ENCODE assay signal across 9 mouse cellular contexts in the genomic region with DNA sequence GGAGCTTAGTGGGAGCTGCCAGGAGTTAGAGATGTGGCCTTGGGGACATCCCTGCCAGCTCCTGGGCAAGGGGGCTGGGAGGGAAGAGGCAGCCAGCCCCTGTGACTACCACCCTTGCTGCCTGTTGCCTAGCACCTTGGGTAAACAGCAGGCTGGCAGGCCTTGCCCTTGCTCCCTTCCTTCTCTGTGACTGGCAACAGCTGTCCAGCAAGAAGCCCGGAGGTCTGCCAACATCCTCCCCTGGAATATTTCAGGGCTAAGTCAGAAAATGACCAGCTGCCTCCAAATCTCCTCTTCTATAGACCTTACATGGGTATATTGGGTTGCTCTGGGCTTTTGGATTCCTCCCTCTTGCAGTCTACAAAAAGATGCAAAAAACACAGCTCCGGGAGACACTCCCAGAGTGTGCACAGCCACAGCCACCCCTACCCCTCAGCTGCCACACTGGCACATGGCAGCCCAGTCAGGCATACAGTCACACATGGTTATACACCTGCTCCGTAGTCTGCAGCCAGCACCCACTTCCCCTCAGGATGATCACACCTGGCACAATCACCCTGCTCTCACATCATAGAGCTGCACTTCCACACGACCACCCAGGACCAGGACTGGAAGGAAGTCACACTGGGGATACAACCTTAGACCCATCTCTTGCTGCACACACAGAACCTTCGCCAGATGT. TPM values are rescaled to one million over a fixed set of nuclear protein-coding genes. Genes with fewer than 3 reads are reported as not detected.
A peak's percentile ranks its signal among the peaks of the same experiment; 100 is the strongest.
DNase-seq lines count a peak whose midpoint lies in the region; ATAC-seq and TF ChIP-seq lines count a peak whose summit lies in the region.
"Had no signal": no experiment of that assay in that cellular context is flagged by ENCODE, and none has a peak within 500 bp of the region (broad histone marks: within the 10 kb centered on the region; RNA-seq: fewer than 3 reads in every experiment).

No protein-coding gene starts in this region.

- DNase-seq in kidney, adult 9 months = no peak
- DNase-seq in forebrain, postnatal 0 days = no peak
- no peak for DNase-seq in hindbrain, postnatal 0 days (ENCODE audit: low spot score)
- DNase-seq in frontal cortex, postnatal 25 days (ENCODE audit: low spot score in 2 of 2) = no peak
- DNase-seq in spleen, adult 18-20 months = no peak

- 0 out of 2 replicates have a peak overlapping the region, but pooled peaks have one; percentile 3 for H3K27ac ChIP-seq in kidney, embryonic 16.5 days (ENCODE audit: low read length)
- no peak overlapping the region for H3K27ac ChIP-seq in forebrain, postnatal 0 days (ENCODE audit: low read depth, low read length)
- H3K27ac ChIP-seq in hindbrain, postnatal 0 days = no peak overlapping the region
- 0 out of 2 replicates have a peak overlapping the region, but pooled peaks have one; percentile 23 for H3K27ac ChIP-seq in neural tube, embryonic 15.5 days (replicated peaks)

- peak overlapping the region; percentile 99 for H3K4me2 ChIP-seq in kidney, embryonic 16.5 days (replicated peaks; ENCODE audit: low read depth, low read length)
- H3K4me2 ChIP-seq in forebrain, postnatal 0 days (ENCODE audit: low read depth) = no peak overlapping the region
- H3K4me2 ChIP-seq in hindbrain, postnatal 0 days (ENCODE audit: low read depth, low read length) = peak overlapping the region; percentile 91
- peak overlapping the region; percentile 87 for H3K4me2 ChIP-seq in neural tube, embryonic 15.5 days

- H3K4me3 ChIP-seq in kidney, embryonic 16.5 days (ENCODE audit: low read length) = peak overlapping the region; percentile 60; the same call in 1 of the 2 replicates
- no peak overlapping the region for H3K4me3 ChIP-seq in forebrain, postnatal 0 days (ENCODE audit: low read depth, low read length)
- H3K4me3 ChIP-seq in hindbrain, postnatal 0 days (ENCODE audit: low read length) = no peak overlapping the region
- H3K4me3 ChIP-seq in neural tube, embryonic 15.5 days (replicated peaks) = no peak overlapping the region

- TF ChIP-seq CTCF in forebrain, postnatal 0 days (IDR thresholded peaks at IDR 0.05; ENCODE audit: low read depth) = no peak
- no peak for TF ChIP-seq CTCF in hindbrain, postnatal 0 days (IDR thresholded peaks at IDR 0.05; ENCODE audit: low read depth)

- H3K4me1 ChIP-seq in kidney, embryonic 16.5 days (ENCODE audit: insufficient read depth, low read length) = peaks cover 22% of the 10 kb centered on the region
- no peaks in the 10 kb centered on the region for H3K4me1 ChIP-seq in forebrain, postnatal 0 days (ENCODE audit: insufficient read depth)
- peaks cover 3% of the 10 kb centered on the region; the same call in 1 of the 2 replicates for H3K4me1 ChIP-seq in hindbrain, postnatal 0 days (ENCODE audit: insufficient read depth, low read length)
- peaks cover 22% of the 10 kb centered on the region for H3K4me1 ChIP-seq in neural tube, embryonic 15.5 days

- 44% methylated on average over 5 of the region's 5 CpGs for WGBS in kidney, embryonic 16.5 days
- WGBS in forebrain, postnatal 0 days = 40% methylated on average over 5 of the region's 5 CpGs
- 41% methylated on average over 5 of the region's 5 CpGs for WGBS in hindbrain, postnatal 0 days
- WGBS in neural tube, embryonic 15.5 days = 54% methylated on average over 5 of the region's 5 CpGs

- H3K9ac ChIP-seq in kidney, embryonic 16.5 days (replicated peaks; ENCODE audit: low read length) = no peak overlapping the region
- no peak overlapping the region for H3K9ac ChIP-seq in forebrain, postnatal 0 days
- no peak overlapping the region for H3K9ac ChIP-seq in hindbrain, postnatal 0 days (replicated peaks; ENCODE audit: low read length)
- 0 out of 2 replicates have a peak overlapping the region, but pooled peaks have one; percentile 55 for H3K9ac ChIP-seq in neural tube, embryonic 15.5 days (replicated peaks)

- peaks cover 4% of the 10 kb centered on the region; the same call in 1 of the 2 replicates for H3K27me3 ChIP-seq in kidney, embryonic 16.5 days (ENCODE audit: insufficient read depth, low read length)
- peaks cover 4% of the 10 kb centered on the region; the same call in 1 of the 2 replicates for H3K27me3 ChIP-seq in forebrain, postnatal 0 days (ENCODE audit: insufficient read depth, low read length)
- no peaks in the 10 kb centered on the region for H3K27me3 ChIP-seq in hindbrain, postnatal 0 days (ENCODE audit: insufficient read depth, low read length)
- peaks cover 8% of the 10 kb centered on the region for H3K27me3 ChIP-seq in neural tube, embryonic 15.5 days (replicated peaks)
- H3K27me3 ChIP-seq: Patski had no signal

- ATAC-seq in kidney, embryonic 16.5 days (ENCODE audit: low FRiP score, low TSS enrichment) = peak; percentile 24
- peak; percentile 43; the same call in 1 of the 2 replicates for ATAC-seq in forebrain, postnatal 0 days
- ATAC-seq in hindbrain, postnatal 0 days = peak; percentile 59
- no peak for ATAC-seq in neural tube, embryonic 15.5 days (ENCODE audit: low FRiP score)
- no peak for ATAC-seq in megakaryocyte, adult 5-6 weeks (ENCODE audit: poor library complexity, severe bottlenecking)

- H3K9me3 ChIP-seq in kidney, embryonic 16.5 days (ENCODE audit: low read length) = no peaks in the 10 kb centered on the region
- no peaks in the 10 kb centered on the region for H3K9me3 ChIP-seq in forebrain, postnatal 0 days (ENCODE audit: low read length)
- H3K9me3 ChIP-seq in hindbrain, postnatal 0 days (ENCODE audit: low read length) = no peaks in the 10 kb centered on the region
- no peaks in the 10 kb centered on the region for H3K9me3 ChIP-seq in neural tube, embryonic 15.5 days (replicated peaks)

- no peaks in the 10 kb centered on the region for H3K36me3 ChIP-seq in kidney, embryonic 16.5 days (ENCODE audit: insufficient read depth, low read length)
- H3K36me3 ChIP-seq in forebrain, postnatal 0 days (ENCODE audit: insufficient read depth) = no peaks in the 10 kb centered on the region
- H3K36me3 ChIP-seq in hindbrain, postnatal 0 days (ENCODE audit: insufficient read depth, low read length) = no peaks in the 10 kb centered on the region
- H3K36me3 ChIP-seq in neural tube, embryonic 15.5 days = no peaks in the 10 kb centered on the region

RNA-seq across cellular contexts. Expression of a gene that starts 1.3 kb away (rescaled TPM):
- 1.2 and 1.3 TPM in 2 replicates for polyA plus RNA-seq in kidney, embryonic 16.5 days (2015; fragmentation: Nextera tagmentation; extraction: Ambion mirVana)
- 0.52 and 0.54 TPM in 2 replicates for total RNA-seq in forebrain, postnatal 0 days (2014; rRNA removed)
- polyA plus RNA-seq in forebrain, postnatal 0 days (2015; fragmentation: Nextera tagmentation; extraction: Ambion mirVana) = 0.48 and 0.79 TPM in 2 replicates
- total RNA-seq in hindbrain, postnatal 0 days (2014; rRNA removed) = 1.9 and 3.3 TPM in 2 replicates
- 1.9 and 2.0 TPM in 2 replicates for polyA plus RNA-seq in hindbrain, postnatal 0 days (2015; fragmentation: Nextera tagmentation; extraction: Ambion mirVana)
- 2.7 and 2.9 TPM in 2 replicates for polyA plus RNA-seq in neural tube, embryonic 15.5 days (2015; fragmentation: Nextera tagmentation; extraction: Ambion mirVana)
- total RNA-seq in megakaryocyte, adult 5-6 weeks (2015) = not detected in 2 replicates
- total RNA-seq in megakaryocyte, adult 5-6 weeks (2017) = 1.3 TPM in 1 of 2 replicates, not detected in the other

RNA-seq across cellular contexts. Expression of a gene that starts 24.9 kb away (rescaled TPM):
- 9.3 and 10.4 TPM in 2 replicates for polyA plus RNA-seq in kidney, embryonic 16.5 days (2015; fragmentation: Nextera tagmentation; extraction: Ambion mirVana)
- 7.8 and 10.6 TPM in 2 replicates for total RNA-seq in forebrain, postnatal 0 days (2014; rRNA removed)
- 2.7 and 3.5 TPM in 2 replicates for polyA plus RNA-seq in forebrain, postnatal 0 days (2015; fragmentation: Nextera tagmentation; extraction: Ambion mirVana)
- 23.1 and 29.0 TPM in 2 replicates for total RNA-seq in hindbrain, postnatal 0 days (2014; rRNA removed)
- 4.9 and 5.3 TPM in 2 replicates for polyA plus RNA-seq in hindbrain, postnatal 0 days (2015; fragmentation: Nextera tagmentation; extraction: Ambion mirVana)
- polyA plus RNA-seq in neural tube, embryonic 15.5 days (2015; fragmentation: Nextera tagmentation; extraction: Ambion mirVana) = 6.0 and 6.9 TPM in 2 replicates
- not detected in 2 replicates for total RNA-seq in megakaryocyte, adult 5-6 weeks (2015)
- not detected in 2 replicates for total RNA-seq in megakaryocyte, adult 5-6 weeks (2017)

RNA-seq across cellular contexts. Expression of a gene that starts 49.0 kb away (rescaled TPM):
- 383 and 405 TPM in 2 replicates for polyA plus RNA-seq in kidney, embryonic 16.5 days (2015; fragmentation: Nextera tagmentation; extraction: Ambion mirVana)
- 103 and 111 TPM in 2 replicates for total RNA-seq in forebrain, postnatal 0 days (2014; rRNA removed)
- 272 and 292 TPM in 2 replicates for polyA plus RNA-seq in forebrain, postnatal 0 days (2015; fragmentation: Nextera tagmentation; extraction: Ambion mirVana)
- total RNA-seq in hindbrain, postnatal 0 days (2014; rRNA removed) = 71.3 and 83.2 TPM in 2 replicates
- 234 and 236 TPM in 2 replicates for polyA plus RNA-seq in hindbrain, postnatal 0 days (2015; fragmentation: Nextera tagmentation; extraction: Ambion mirVana)
- 246 and 284 TPM in 2 replicates for polyA plus RNA-seq in neural tube, embryonic 15.5 days (2015; fragmentation: Nextera tagmentation; extraction: Ambion mirVana)
- 174 and 182 TPM in 2 replicates for total RNA-seq in megakaryocyte, adult 5-6 weeks (2015)
- total RNA-seq in megakaryocyte, adult 5-6 weeks (2017) = 86.5 and 88.9 TPM in 2 replicates

RNA-seq across cellular contexts. Expression of a gene that starts 49.4 kb away (rescaled TPM):
- 44.4 and 45.1 TPM in 2 replicates for polyA plus RNA-seq in kidney, embryonic 16.5 days (2015; fragmentation: Nextera tagmentation; extraction: Ambion mirVana)
- 5.9 and 6.0 TPM in 2 replicates for total RNA-seq in forebrain, postnatal 0 days (2014; rRNA removed)
- 20.7 and 30.0 TPM in 2 replicates for polyA plus RNA-seq in forebrain, postnatal 0 days (2015; fragmentation: Nextera tagmentation; extraction: Ambion mirVana)
- 4.3 and 5.7 TPM in 2 replicates for total RNA-seq in hindbrain, postnatal 0 days (2014; rRNA removed)
- polyA plus RNA-seq in hindbrain, postnatal 0 days (2015; fragmentation: Nextera tagmentation; extraction: Ambion mirVana) = 23.5 and 27.4 TPM in 2 replicates
- 18.3 and 29.5 TPM in 2 replicates for polyA plus RNA-seq in neural tube, embryonic 15.5 days (2015; fragmentation: Nextera tagmentation; extraction: Ambion mirVana)
- total RNA-seq in megakaryocyte, adult 5-6 weeks (2015) = 60.9 and 69.8 TPM in 2 replicates
- 79.7 and 84.8 TPM in 2 replicates for total RNA-seq in megakaryocyte, adult 5-6 weeks (2017)

Comparison
In these comparisons a context has a peak if more than half of its experiments do, and no peak if none do; other contexts are left out.
1. ATAC-seq: peak in kidney, embryonic 16.5 days (single experiment), forebrain, postnatal 0 days (single experiment) and hindbrain, postnatal 0 days (single experiment); none in neural tube, embryonic 15.5 days (single experiment) and megakaryocyte, adult 5-6 weeks (single experiment).
2. H3K27ac ChIP-seq: peak in kidney, embryonic 16.5 days (single experiment) and neural tube, embryonic 15.5 days (single experiment); none in forebrain, postnatal 0 days (single experiment) and hindbrain, postnatal 0 days (single experiment).